Mouse (Mus musculus) megakaryocyte, embryonic 14.5 days (primary cell): ENCODE measurements around the gene Carns1. TPM values are rescaled to one million over a fixed set of nuclear protein-coding genes. Genes with fewer than 3 reads are reported as not detected.
A peak's percentile ranks its signal among the peaks of the same experiment; 100 is the strongest.

Experiments used
- H3K27me3 ChIP-seq: replicated peaks from 2 replicates; pipeline ENCODE3; 2012; ENCODE audit warnings: inconsistent platforms
- H3K36me3 ChIP-seq: replicated peaks from 2 replicates; pipeline ENCODE3; 2012; ENCODE audit warnings: low read length, inconsistent platforms, mixed read lengths
- H3K4me1 ChIP-seq: 2 replicates; pipeline ENCODE4 v1.6.1; 2012; ENCODE audit warnings: inconsistent platforms
- H3K4me3 ChIP-seq: replicated peaks from 2 replicates; pipeline ENCODE3; 2012; ENCODE audit warnings: moderate library complexity, mild to moderate bottlenecking, inconsistent platforms
- H3K9me3 ChIP-seq: 2 replicates; pipeline ENCODE4 v1.6.1; 2012; ENCODE audit warnings: inconsistent platforms
- FLI1 ChIP-seq: IDR thresholded peaks from 2 replicates; pipeline ENCODE4 v1.6.1; 2012; ENCODE audit warnings: low read length, inconsistent platforms, mixed read lengths
- GATA1 ChIP-seq: IDR thresholded peaks from 3 replicates; pipeline ENCODE4 v1.6.1; 2012; ENCODE audit warnings: mixed read lengths, low read length, inconsistent platforms, borderline replicate concordance
- polyA plus RNA-seq: library from polyadenylated mRNA; stranded (reverse); fragments of >175 nt; gene quantifications from 2 replicates; pipeline ENCODE4 v1.2.3, GENCODE M21; 2012; ENCODE audit warnings: low replicate concordance; ENCODE audit not compliant: insufficient read depth

Carns1 gene
- polyA plus RNA-seq, 1 experiment, result 1.3 TPM

DNA sequence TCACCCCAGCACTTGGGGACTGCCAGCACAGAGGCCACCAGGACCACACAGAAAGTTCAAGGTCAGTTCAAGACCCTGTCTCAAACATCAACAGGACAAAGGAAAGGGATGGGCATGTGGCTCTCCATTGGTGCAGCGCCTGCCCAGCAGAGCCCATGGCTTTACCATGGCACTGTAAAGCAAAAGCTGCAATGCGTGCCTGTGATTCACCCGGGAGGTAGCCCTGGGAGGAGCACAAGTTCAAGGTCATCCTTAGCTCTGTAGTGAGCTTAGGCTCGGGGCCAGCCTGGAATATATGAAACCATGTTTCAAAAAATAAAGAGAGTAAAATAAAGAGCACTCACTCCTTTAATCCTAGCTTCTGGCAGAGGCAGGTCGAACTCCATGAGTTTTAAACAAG is 23.4 kb downstream of the Carns1 start:
- H3K27me3 ChIP-seq, result no peaks in the 10 kb centered on the region
- H3K4me3 ChIP-seq, result no peak overlapping the region
- TF ChIP-seq GATA1 (no peak), FLI1 (no peak)
- peaks cover 95% of the 10 kb centered on the region for H3K4me1 ChIP-seq
- no peaks in the 10 kb centered on the region for H3K9me3 ChIP-seq
- peaks cover 79% of the 10 kb centered on the region for H3K36me3 ChIP-seq

DNA sequence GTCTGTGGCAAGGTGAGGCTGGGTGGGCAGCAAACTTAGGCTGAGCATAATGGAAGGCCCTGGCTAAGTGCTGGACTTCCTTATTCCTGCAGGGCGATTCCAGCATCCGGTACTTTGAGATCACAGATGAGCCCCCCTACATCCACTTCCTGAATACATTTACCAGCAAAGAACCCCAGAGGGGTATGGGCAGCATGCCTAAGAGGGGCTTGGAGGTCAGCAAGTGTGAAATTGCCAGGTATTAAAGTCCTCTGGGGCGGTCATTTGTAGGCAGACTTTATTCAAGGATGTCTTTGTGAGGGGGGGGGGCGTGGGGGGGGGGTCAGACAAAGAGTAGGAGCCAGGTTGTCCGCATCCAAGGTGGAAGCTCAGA is 23.8 kb downstream of the Carns1 start:
- H3K27me3 ChIP-seq, result no peaks in the 10 kb centered on the region
- no peaks in the 10 kb centered on the region for H3K9me3 ChIP-seq
- H3K36me3 ChIP-seq, result peaks cover 75% of the 10 kb centered on the region
- peaks cover 95% of the 10 kb centered on the region for H3K4me1 ChIP-seq
- H3K4me3 ChIP-seq, result no peak overlapping the region
- TF ChIP-seq FLI1 (no peak), GATA1 (no peak)

DNA sequence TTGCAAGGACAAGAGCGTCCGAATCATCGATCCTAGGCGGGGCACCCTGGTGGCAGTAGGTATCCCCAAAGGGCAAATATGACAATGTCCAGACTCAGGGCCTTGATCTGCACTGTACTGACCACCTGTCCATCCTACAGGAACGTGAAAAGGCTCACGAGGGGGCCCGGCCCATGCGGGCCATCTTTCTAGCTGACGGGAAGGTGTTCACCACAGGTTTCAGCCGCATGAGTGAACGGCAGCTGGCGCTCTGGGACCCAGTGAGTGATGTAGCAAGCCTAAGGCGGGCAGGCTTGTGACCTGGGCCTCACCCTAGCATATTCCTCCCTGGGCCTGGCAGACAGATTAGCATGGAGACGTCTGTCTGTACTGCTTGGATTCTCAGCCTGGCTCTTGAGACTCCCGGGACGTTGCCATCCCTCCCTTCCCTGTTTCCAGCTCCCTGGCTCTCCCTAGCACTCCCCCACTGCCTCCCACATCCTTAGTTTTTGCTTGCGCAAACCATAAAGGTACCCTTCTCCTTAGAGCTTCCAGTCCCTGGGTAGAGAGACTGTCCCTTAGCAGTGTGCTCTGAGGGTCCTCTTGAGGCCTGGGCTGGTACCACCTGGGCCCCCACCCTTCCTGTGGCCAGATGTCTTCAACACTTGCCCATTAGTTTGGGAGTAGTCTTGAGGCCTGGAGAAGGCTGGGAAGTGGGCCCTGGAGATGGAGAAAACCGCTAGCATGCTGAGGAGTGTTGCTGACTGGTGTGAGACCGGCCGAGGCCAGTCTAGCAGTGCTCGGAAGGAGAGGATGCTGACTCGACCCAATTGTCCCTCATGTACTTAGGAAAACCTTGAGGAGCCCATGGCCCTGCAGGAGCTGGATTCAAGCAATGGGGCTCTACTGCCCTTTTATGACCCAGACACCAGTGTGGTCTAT is 24.5 kb downstream of the Carns1 start:
- Histone ChIP-seq H3K36me3 (peaks cover 68% of the 10 kb centered on the region), H3K4me3 (peak overlapping the region; percentile 92), H3K9me3 (no peaks in the 10 kb centered on the region; the same call in 1 of the 2 replicates), H3K4me1 (peaks cover 91% of the 10 kb centered on the region), H3K27me3 (no peaks in the 10 kb centered on the region)
- TF ChIP-seq GATA1 (no peak), FLI1 (no peak)

DNA sequence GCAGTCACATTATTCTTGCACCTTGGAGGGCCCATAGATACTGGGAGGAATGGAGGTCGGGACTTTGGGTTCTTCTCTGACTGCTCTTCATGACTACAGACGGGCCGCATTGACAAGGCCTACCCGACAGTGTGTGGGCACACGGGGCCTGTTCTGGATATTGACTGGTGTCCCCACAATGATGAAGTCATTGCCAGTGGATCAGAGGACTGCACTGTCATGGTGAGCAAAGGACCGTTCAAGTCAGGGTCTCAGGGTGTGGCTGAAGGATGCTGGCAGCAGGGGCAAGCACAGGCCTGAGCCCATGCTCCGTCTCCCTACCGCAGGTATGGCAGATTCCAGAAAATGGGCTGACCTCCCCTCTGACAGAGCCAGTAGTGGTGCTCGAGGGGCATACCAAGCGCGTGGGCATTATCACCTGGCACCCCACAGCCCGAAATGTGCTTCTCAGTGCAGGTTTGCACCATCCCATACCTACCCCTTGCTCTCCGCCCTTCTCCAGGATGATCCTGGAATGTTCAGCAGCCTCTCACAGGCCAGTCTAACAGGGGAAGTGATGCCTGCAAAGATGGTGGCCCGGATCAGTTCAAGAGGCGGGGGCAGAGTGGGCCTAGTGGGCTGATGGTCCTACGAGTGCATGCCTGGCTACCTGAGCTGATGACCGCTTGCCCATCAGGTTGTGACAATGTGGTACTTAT is 25.4 kb downstream of the Carns1 start:
- peaks cover 61% of the 10 kb centered on the region for H3K36me3 ChIP-seq
- H3K4me3 ChIP-seq, result peak overlapping the region; percentile 92
- H3K27me3 ChIP-seq, result no peaks in the 10 kb centered on the region
- H3K4me1 ChIP-seq, result peaks cover 87% of the 10 kb centered on the region
- TF ChIP-seq FLI1, result no peak
- TF ChIP-seq GATA1, result no peak
- H3K9me3 ChIP-seq, result no peaks in the 10 kb centered on the region; the same call in 1 of the 2 replicates

DNA sequence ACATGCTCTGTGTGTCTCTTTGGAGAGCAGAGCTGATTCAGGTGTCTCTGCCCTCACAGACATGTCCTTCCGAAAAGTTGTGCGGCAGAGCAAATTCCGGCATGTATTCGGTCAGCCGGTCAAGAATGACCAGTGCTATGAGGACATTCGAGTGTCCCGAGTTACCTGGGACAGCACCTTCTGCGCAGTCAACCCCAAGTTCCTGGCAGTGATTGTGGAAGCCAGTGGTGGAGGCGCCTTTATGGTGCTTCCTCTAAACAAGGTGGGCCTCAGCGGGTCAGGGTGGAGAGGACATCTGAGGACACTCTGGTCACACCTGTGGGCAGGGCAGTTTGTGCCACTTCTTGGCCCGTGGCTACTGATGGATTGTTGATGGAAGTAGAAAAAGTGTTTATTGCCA is 26.0 kb downstream of the Carns1 start:
- peak overlapping the region; percentile 92 for H3K4me3 ChIP-seq
- no peaks in the 10 kb centered on the region for H3K27me3 ChIP-seq
- TF ChIP-seq GATA1, result no peak
- TF ChIP-seq FLI1, result no peak
- peaks cover 87% of the 10 kb centered on the region for H3K4me1 ChIP-seq
- H3K9me3 ChIP-seq, result no peaks in the 10 kb centered on the region; the same call in 1 of the 2 replicates
- peaks cover 56% of the 10 kb centered on the region for H3K36me3 ChIP-seq

DNA sequence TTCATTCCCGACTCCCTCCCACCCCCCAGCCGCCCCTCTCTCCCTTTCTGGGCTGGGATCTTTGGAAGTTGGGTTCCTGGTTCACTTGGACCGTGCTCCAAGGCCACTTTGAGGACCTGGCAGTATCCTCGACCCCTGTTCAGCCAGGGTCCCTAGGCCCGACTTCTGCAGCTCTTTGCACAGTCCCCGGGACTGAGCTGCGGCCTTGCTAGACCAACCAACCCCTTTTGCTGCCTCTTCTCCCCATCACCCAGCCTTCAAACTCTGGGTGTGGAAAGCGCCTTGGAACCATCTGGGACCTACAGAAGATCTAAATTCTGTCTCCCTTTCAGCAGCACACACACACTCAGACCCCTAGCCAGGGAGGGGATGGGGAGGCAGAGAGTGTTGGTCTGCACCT is 26.5 kb downstream of the Carns1 start:
- TF ChIP-seq GATA1 (no peak), FLI1 (no peak)
- H3K4me1 ChIP-seq, result peaks cover 87% of the 10 kb centered on the region
- peaks cover 51% of the 10 kb centered on the region for H3K36me3 ChIP-seq
- peak overlapping the region; percentile 92 for H3K4me3 ChIP-seq
- no peaks in the 10 kb centered on the region for H3K27me3 ChIP-seq
- no peaks in the 10 kb centered on the region; the same call in 1 of the 2 replicates for H3K9me3 ChIP-seq

DNA sequence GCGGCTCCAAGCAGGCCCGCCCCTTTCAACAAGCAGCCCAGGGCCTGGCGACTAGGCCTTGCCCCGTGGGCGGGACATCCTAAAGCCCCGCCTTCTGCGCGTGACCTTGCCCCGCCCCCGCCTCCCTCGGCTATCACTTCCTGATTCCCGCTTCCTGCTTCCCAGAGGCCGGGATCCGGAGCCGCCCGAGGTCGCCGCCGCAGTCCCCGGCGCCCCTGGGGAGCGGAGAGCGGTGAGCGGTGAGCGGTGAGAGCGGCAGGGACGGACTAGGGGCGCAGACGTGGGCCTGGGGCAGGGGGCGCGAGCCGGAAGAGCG is 26.8 kb downstream of the Carns1 start, which contains the start of gene Coro1b:
Gene Coro1b, plus strand, starts transcription at position 129 of the 316 bp plus-strand sequence.
- peaks cover under 1% of the 10 kb centered on the region for H3K27me3 ChIP-seq
- peaks cover 87% of the 10 kb centered on the region for H3K4me1 ChIP-seq
- peaks cover 47% of the 10 kb centered on the region for H3K36me3 ChIP-seq
- TF ChIP-seq GATA1, result no peak
- TF ChIP-seq FLI1, result no peak
- peak within 1 kb of the TSS; percentile 92 for H3K4me3 ChIP-seq
- H3K9me3 ChIP-seq, result no peaks in the 10 kb centered on the region; the same call in 1 of the 2 replicates

DNA sequence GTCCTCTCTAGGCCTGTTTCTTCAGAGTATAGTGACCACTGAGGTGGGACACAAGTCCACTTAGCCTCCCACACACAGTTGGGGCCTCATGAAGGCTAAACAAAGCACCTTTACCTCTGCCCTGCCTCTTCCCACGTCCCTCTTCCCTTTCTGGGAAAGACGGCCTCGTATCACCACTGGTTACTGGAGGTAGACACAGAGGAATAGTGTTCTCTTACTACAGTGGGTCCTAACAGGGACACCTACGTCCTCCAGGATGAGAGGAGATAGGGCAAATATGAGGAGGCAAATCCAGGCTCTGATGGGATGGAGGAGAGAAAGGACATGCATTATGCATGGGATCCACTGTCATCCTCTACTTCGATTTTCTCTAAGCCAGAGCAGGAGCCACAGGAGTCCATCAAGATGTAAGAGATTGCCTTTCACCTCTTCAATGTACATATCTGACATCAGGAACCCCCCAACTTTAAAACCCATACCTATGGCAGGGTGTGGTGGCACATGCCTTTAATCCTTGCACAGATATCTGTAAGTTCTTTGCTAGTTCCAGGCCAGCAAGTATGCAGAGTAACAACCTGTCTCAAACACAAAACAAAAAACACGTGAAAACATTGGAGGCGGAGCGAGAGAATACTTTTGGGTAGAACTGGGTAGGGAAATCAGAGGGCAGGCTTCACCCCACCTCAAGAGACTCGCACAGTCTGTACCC is 27.3 kb downstream of the Carns1 start:
- TF ChIP-seq GATA1, result no peak
- no peak for TF ChIP-seq FLI1
- no peaks in the 10 kb centered on the region; the same call in 1 of the 2 replicates for H3K9me3 ChIP-seq
- H3K4me3 ChIP-seq, result peak overlapping the region; percentile 92
- peaks cover 42% of the 10 kb centered on the region for H3K36me3 ChIP-seq
- peaks cover 85% of the 10 kb centered on the region for H3K4me1 ChIP-seq
- peaks cover 6% of the 10 kb centered on the region for H3K27me3 ChIP-seq

DNA sequence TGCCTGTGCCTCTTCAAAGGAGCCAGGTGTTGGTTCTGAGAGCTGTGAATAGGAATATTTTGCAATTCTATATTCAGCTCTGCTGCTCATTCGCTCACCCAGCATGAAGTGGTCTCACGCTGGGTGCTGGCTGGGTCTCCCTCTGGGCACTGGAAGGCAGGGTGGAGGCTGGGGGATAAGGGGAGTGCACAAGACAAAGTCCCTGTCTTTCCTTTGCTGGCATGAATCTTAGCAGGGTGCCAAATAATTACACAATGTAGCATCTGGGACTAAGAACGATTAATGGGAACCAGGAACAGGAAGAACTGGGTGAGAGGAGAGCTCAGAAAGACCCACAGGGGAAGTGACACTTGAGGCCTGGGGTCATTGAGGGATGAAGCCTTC is 28.3 kb downstream of the Carns1 start:
- Histone ChIP-seq H3K36me3 (peaks cover 33% of the 10 kb centered on the region), H3K9me3 (no peaks in the 10 kb centered on the region; the same call in 1 of the 2 replicates), H3K27me3 (peaks cover 13% of the 10 kb centered on the region), H3K4me1 (peaks cover 84% of the 10 kb centered on the region), H3K4me3 (no peak overlapping the region)
- no peak for TF ChIP-seq GATA1
- no peak for TF ChIP-seq FLI1
